Mouse (Mus musculus): ENCODE data around the gene Filip1l. TPM values are rescaled to one million over a fixed set of nuclear protein-coding genes. Genes with fewer than 3 reads are reported as not detected.

Gene Filip1l
- polyA plus RNA-seq, 1 experiment from 2014 or later = 1.8 TPM

DNA sequence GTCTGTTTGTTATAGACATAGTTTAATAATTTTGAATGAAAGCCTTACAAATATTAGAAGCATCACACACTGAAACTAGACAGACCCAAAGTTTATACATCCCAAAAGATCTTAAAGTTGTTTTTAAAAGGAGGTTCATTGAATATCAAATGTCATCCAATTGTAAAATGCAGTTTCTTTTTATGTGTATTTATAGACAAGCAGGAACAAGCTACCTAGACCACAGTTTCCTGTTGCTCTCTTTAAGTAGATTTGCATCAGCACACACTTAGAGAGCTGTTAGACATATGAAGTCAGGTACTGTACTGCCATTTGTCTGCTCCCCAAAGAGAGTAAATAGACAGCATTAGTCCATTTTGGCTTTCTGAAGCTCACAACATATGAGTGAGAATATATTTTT is 118.2 kb downstream of the Filip1l start:
- Histone ChIP-seq H3K4me2 (ENCODE audit: low read depth, low read length) (no peak overlapping the region), H3K27me3 (ENCODE audit: control insufficient read depth, insufficient read depth, low read length) (no peaks in the 10 kb centered on the region), H3K9me3 (ENCODE audit: control insufficient read depth, low read length) (no peaks in the 10 kb centered on the region), H3K36me3 (ENCODE audit: control insufficient read depth, insufficient read depth, low read length) (no peaks in the 10 kb centered on the region), H3K27ac (ENCODE audit: low read depth, low read length) (no peak overlapping the region), H3K4me3 (ENCODE audit: low read depth, low read length) (no peak overlapping the region), H3K4me1 (ENCODE audit: control insufficient read depth, insufficient read depth, low read length) (no peaks in the 10 kb centered on the region), H3K9ac (replicated peaks; ENCODE audit: low read depth, low read length) (no peak overlapping the region)
- ATAC-seq (ENCODE audit: low read depth) = no peak

DNA sequence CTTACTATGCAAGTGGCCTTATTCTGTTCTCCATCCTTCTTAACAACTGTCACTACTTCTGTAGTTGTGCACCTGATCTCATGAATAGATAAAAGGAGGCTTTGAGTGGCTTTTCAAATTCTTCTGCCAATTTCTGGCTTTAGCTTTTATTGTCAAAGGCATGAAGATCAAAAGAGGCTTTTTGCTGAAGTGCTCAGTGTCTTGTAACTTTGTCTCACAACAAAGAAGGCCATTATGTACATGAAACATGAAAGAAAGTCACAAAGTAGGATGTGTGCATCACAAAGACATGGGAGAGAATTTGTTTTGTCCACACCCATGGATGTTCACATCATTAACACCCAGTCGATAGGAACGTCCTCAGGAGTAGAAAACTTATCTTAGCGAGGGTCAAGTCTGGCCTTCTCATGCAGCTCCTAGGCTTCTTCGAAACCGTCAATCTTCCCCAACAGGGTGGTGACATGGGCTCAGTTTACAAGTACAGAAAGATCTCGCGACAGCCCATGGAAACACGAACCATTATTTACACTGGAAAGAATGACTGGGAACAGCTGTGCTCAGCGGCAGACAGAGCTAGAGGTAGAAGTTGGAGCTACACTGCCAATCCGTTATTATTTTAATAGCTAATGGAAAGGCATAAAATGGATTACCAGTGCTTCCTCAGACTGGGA is 120.7 kb downstream of the Filip1l start:
- WGBS = 28% methylated on average over 10 of the region's 10 CpGs
- H3K27ac ChIP-seq (ENCODE audit: low read depth, low read length) = no peak overlapping the region
- no peak overlapping the region for H3K4me3 ChIP-seq (ENCODE audit: low read depth, low read length)
- no peaks in the 10 kb centered on the region for H3K4me1 ChIP-seq (ENCODE audit: control insufficient read depth, insufficient read depth, low read length)
- H3K27me3 ChIP-seq (ENCODE audit: control insufficient read depth, insufficient read depth, low read length) = no peaks in the 10 kb centered on the region
- no peaks in the 10 kb centered on the region for H3K36me3 ChIP-seq (ENCODE audit: control insufficient read depth, insufficient read depth, low read length)
- no peak overlapping the region for H3K4me2 ChIP-seq (ENCODE audit: low read depth, low read length)
- H3K9ac ChIP-seq (replicated peaks; ENCODE audit: low read depth, low read length) = no peak overlapping the region
- no peak for ATAC-seq (ENCODE audit: low read depth)
- no peaks in the 10 kb centered on the region for H3K9me3 ChIP-seq (ENCODE audit: control insufficient read depth, low read length)

GRCm38 (mm10) chr16:57478451-57478850 is 125.6 kb downstream of the Filip1l start:
- H3K4me1 ChIP-seq (ENCODE audit: control insufficient read depth, insufficient read depth, low read length) = no peaks in the 10 kb centered on the region
- no peaks in the 10 kb centered on the region for H3K9me3 ChIP-seq (ENCODE audit: control insufficient read depth, low read length)
- no peak overlapping the region for H3K27ac ChIP-seq (ENCODE audit: low read depth, low read length)
- H3K4me3 ChIP-seq (ENCODE audit: low read depth, low read length) = no peak overlapping the region
- H3K9ac ChIP-seq (replicated peaks; ENCODE audit: low read depth, low read length) = no peak overlapping the region
- H3K36me3 ChIP-seq (ENCODE audit: control insufficient read depth, insufficient read depth, low read length) = no peaks in the 10 kb centered on the region
- H3K27me3 ChIP-seq (ENCODE audit: control insufficient read depth, insufficient read depth, low read length) = no peaks in the 10 kb centered on the region
- 94% methylated on average over 2 of the region's 2 CpGs for WGBS
- no peak for ATAC-seq (ENCODE audit: low read depth)
- no peak overlapping the region for H3K4me2 ChIP-seq (ENCODE audit: low read depth, low read length)

- Histone ChIP-seq H3K9me3 (ENCODE audit: control insufficient read depth, low read length) (no peaks in the 10 kb centered on the region), H3K27me3 (ENCODE audit: control insufficient read depth, insufficient read depth, low read length) (no peaks in the 10 kb centered on the region), H3K27ac (ENCODE audit: low read depth, low read length) (no peak overlapping the region), H3K9ac (replicated peaks; ENCODE audit: low read depth, low read length) (no peak overlapping the region), H3K4me1 (ENCODE audit: control insufficient read depth, insufficient read depth, low read length) (no peaks in the 10 kb centered on the region), H3K36me3 (ENCODE audit: control insufficient read depth, insufficient read depth, low read length) (no peaks in the 10 kb centered on the region), H3K4me3 (ENCODE audit: low read depth, low read length) (no peak overlapping the region), H3K4me2 (ENCODE audit: low read depth, low read length) (no peak overlapping the region)
- peak; percentile 78; the same call in 1 of the 2 replicates for ATAC-seq (ENCODE audit: low read depth)
- 66% methylated on average over 5 of the region's 5 CpGs for WGBS
These were observed 126.9 kb downstream of the Filip1l start for GRCm38 (mm10) chr16:57479776-57480175.

DNA sequence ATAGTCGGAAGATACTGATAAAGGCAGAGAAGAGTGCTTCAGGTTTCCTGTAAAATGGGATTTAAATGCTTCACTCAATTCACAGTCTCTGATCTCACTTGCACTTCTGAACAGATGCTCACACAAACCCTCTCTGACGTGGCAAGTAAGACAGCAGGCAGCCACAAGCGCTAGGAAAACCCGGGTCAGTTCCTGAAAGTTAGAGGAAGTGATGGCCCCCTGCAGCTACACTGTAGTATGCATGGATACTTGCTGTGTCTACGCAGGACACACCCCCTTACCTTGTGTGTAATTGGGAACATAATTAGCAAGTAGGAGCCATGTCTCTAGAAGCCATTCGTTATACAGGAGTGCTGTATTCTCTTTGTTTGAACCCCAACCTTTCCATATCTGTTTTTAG is 129.4 kb downstream of the Filip1l start:
- no peak overlapping the region for H3K9ac ChIP-seq (replicated peaks; ENCODE audit: low read depth, low read length)
- no peak for ATAC-seq (ENCODE audit: low read depth)
- no peaks in the 10 kb centered on the region for H3K36me3 ChIP-seq (ENCODE audit: control insufficient read depth, insufficient read depth, low read length)
- no peak overlapping the region for H3K27ac ChIP-seq (ENCODE audit: low read depth, low read length)
- WGBS = 64% methylated on average over 6 of the region's 6 CpGs
- no peak overlapping the region for H3K4me3 ChIP-seq (ENCODE audit: low read depth, low read length)
- H3K27me3 ChIP-seq (ENCODE audit: control insufficient read depth, insufficient read depth, low read length) = no peaks in the 10 kb centered on the region
- H3K9me3 ChIP-seq (ENCODE audit: control insufficient read depth, low read length) = no peaks in the 10 kb centered on the region
- no peaks in the 10 kb centered on the region for H3K4me1 ChIP-seq (ENCODE audit: control insufficient read depth, insufficient read depth, low read length)
- H3K4me2 ChIP-seq (ENCODE audit: low read depth, low read length) = no peak overlapping the region

DNA sequence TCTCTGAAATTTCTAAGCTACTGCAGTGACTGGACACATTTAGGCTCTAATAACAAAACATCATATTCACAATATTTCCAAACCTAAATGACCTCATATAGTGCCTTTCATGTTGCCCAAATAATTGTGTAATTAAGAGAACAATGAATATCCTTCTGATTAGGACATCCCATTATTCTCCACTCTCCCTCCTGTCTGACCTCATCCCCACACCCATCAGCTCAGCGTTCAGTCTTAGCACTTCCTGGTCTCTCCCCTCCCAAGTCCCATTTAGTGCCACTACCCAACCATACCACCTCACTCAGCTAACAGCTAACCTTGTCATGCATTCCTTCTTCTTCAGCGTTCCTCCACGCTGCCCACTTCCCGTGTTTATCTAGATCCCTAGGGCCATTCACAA is 130.0 kb downstream of the Filip1l start:
- Histone ChIP-seq H3K4me3 (ENCODE audit: low read depth, low read length) (no peak overlapping the region), H3K27ac (ENCODE audit: low read depth, low read length) (no peak overlapping the region), H3K9me3 (ENCODE audit: control insufficient read depth, low read length) (no peaks in the 10 kb centered on the region), H3K4me1 (ENCODE audit: control insufficient read depth, insufficient read depth, low read length) (no peaks in the 10 kb centered on the region), H3K36me3 (ENCODE audit: control insufficient read depth, insufficient read depth, low read length) (no peaks in the 10 kb centered on the region), H3K27me3 (ENCODE audit: control insufficient read depth, insufficient read depth, low read length) (no peaks in the 10 kb centered on the region), H3K4me2 (ENCODE audit: low read depth, low read length) (no peak overlapping the region), H3K9ac (replicated peaks; ENCODE audit: low read depth, low read length) (no peak overlapping the region)
- ATAC-seq (ENCODE audit: low read depth) = no peak
- WGBS = 72% methylated on average over 4 of the region's 4 CpGs

GRCm38 (mm10) chr16:57483503-57483902 is 130.6 kb downstream of the Filip1l start:
- Histone ChIP-seq H3K4me1 (ENCODE audit: control insufficient read depth, insufficient read depth, low read length) (no peaks in the 10 kb centered on the region), H3K4me2 (ENCODE audit: low read depth, low read length) (no peak overlapping the region), H3K36me3 (ENCODE audit: control insufficient read depth, insufficient read depth, low read length) (no peaks in the 10 kb centered on the region), H3K9ac (replicated peaks; ENCODE audit: low read depth, low read length) (no peak overlapping the region), H3K4me3 (ENCODE audit: low read depth, low read length) (no peak overlapping the region), H3K27me3 (ENCODE audit: control insufficient read depth, insufficient read depth, low read length) (no peaks in the 10 kb centered on the region), H3K27ac (ENCODE audit: low read depth, low read length) (no peak overlapping the region), H3K9me3 (ENCODE audit: control insufficient read depth, low read length) (no peaks in the 10 kb centered on the region)
- WGBS = 97% methylated on average over 2 of the region's 2 CpGs
- no peak for ATAC-seq (ENCODE audit: low read depth)

DNA sequence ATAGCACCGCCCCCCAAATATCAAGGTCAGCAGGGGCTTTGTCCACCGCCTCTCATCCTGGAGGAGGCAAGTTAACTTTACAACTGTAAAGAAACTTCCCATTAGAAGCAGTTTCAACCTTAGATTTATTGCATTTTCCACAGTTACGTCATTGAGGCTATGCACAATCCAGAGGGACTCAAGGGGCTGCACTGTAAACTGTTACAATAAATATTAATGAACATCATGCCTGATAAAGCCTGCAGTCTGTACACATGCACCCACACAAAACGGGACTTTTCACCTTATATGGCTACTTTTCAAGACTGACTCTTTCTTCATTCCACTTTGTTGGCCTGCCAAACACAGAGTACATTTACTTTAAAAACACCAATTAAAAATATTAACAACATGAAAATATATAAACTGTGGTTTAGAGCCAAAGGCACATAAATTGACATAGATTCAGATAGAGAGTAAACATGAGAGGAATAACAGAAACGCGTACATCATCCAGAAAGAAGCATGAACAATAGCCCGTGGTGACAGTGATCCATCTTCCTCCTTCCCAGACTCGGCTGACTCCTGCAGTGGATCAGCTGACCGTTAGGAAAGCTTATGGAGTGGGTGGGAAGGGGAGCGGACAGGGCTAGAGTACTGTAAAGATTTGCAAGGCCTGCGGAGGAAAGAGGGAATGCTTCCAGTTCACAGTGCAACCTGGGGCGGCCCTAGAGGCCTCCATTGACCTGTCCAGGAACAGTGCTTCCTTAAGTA is 131.3 kb downstream of the Filip1l start:
- Histone ChIP-seq H3K4me1 (ENCODE audit: control insufficient read depth, insufficient read depth, low read length) (no peaks in the 10 kb centered on the region), H3K27me3 (ENCODE audit: control insufficient read depth, insufficient read depth, low read length) (no peaks in the 10 kb centered on the region), H3K4me2 (ENCODE audit: low read depth, low read length) (no peak overlapping the region), H3K27ac (ENCODE audit: low read depth, low read length) (no peak overlapping the region), H3K4me3 (ENCODE audit: low read depth, low read length) (no peak overlapping the region), H3K9me3 (ENCODE audit: control insufficient read depth, low read length) (no peaks in the 10 kb centered on the region), H3K9ac (replicated peaks; ENCODE audit: low read depth, low read length) (no peak overlapping the region), H3K36me3 (ENCODE audit: control insufficient read depth, insufficient read depth, low read length) (no peaks in the 10 kb centered on the region)
- peak; percentile 44; the same call in 1 of the 2 replicates for ATAC-seq (ENCODE audit: low read depth)
- 46% methylated on average over 12 of the region's 12 CpGs for WGBS

GRCm38 (mm10) chr16:57485265-57485664 is 132.4 kb downstream of the Filip1l start:
- 64% methylated on average over 9 of the region's 9 CpGs for WGBS

More at GRCm38 (mm10) chr16:57485265-57485664, 132.4 kb downstream of the Filip1l start:
- no peak overlapping the region for H3K9ac ChIP-seq (replicated peaks; ENCODE audit: low read depth, low read length)
- H3K4me2 ChIP-seq (ENCODE audit: low read depth, low read length) = no peak overlapping the region
- no peak for ATAC-seq (ENCODE audit: low read depth)
- H3K4me3 ChIP-seq (ENCODE audit: low read depth, low read length) = no peak overlapping the region
- H3K36me3 ChIP-seq (ENCODE audit: control insufficient read depth, insufficient read depth, low read length) = no peaks in the 10 kb centered on the region
- no peaks in the 10 kb centered on the region for H3K4me1 ChIP-seq (ENCODE audit: control insufficient read depth, insufficient read depth, low read length)
- H3K27me3 ChIP-seq (ENCODE audit: control insufficient read depth, insufficient read depth, low read length) = no peaks in the 10 kb centered on the region
- no peak overlapping the region for H3K27ac ChIP-seq (ENCODE audit: low read depth, low read length)
- no peaks in the 10 kb centered on the region for H3K9me3 ChIP-seq (ENCODE audit: control insufficient read depth, low read length)
